Mouse (Mus musculus) kidney, postnatal 10 days (tissue): ENCODE measurements around the gene Morn2.

Experiments
- DNase-seq: peaks from one replicate; pipeline ENCODE4 v3.0.0; 2021; ENCODE audit warnings: mixed read lengths

The Morn2 gene

DNA sequence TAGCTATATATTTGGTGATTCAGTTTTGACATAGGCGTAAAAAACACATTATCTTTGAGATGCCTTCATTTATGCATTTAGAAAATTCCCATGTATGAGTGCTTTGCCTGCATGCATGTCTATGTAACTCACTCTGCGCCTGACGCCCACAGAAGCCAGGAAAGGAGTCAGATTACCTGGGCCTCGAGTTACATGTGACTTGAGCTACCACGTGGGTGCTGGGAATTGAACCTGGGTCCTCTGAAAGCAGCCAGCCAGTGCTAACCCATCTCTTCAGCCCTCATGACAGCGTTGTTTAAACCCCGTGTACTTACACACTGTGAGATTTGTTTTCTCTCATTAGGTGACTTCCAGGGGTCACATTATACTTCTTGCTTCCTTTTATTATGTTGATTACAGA is 34.5 kb downstream of the Morn2 start:
- no peak for DNase-seq

DNA sequence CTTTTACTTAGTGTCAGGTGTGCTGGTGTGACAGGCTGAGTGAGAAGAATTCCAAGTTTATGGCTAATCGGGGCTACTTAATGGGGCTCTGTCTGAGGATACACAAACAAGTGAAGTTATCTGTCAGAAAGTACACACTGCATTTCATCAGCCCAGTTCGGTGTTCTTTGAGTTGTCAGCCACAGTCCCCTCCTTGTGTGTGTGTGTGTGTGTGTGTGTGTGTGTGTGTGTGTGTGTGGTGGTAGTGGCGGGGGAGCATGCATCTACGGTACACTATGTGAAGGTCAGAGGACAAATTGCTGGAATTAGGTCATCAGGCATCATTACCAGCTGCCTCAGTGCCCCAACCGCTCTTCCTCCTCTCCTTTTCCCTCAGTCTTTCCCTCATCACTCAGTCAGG is 35.5 kb downstream of the Morn2 start:
- DNase-seq: no peak

DNA sequence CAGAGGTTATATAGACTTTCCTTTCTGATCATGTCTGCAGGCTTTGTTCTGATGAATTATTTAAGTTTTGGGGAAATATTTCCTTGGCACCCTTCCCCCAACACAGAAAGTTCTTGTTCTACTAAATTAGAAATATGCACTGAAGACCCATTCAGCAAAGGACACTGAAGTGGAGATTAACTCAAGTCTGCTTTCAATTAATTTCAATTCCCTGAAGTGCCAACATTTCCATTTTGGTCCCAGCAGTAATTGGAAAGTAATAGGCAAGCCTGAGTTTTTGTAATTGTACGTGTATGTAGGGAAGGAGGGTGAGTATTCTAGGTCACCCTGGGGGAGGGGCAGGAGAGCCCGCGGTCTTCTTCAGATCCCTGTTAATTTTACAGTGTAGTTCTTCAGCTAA is 36.4 kb downstream of the Morn2 start:
- DNase-seq: no peak

DNA sequence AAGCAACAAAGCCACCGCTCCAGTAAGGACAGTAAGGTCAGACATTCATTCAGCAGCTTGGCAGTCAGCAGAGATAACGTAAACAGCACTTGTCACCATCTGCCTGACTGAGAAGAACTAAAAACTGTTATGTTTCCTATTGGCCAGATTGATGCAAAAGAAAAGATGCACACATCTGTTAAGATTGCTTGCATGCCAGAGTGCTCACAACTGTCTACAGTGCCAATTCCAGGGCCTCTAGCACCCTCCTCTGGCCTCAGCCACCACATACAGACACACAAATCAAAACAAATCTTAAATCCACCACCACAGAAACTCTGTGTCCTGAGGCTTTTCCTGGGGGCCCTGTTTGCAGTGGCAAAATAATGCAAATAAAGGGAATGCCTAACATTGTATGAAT is 42.4 kb downstream of the Morn2 start:
- DNase-seq: peak; percentile 18

DNA sequence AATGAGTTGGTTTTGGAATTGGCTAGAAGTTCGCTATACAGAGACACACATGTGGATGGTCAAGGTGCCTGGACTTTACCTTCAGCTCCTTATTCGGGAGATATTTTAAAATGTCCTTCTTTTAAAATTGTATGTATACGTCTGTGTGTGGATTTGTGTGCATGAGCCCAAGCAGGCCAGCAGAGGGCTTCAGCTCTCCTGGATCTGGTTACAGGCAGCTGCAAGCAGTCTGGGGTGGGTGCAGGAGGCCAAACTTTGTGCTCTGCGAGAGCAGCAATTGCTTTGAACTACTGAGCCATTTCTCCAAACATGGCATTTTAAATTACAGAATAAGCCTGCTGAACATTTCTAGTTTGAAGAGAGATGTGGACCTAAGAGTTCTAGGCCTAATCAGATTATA is 55.3 kb downstream of the Morn2 start:
- DNase-seq: peak; percentile 47

DNA sequence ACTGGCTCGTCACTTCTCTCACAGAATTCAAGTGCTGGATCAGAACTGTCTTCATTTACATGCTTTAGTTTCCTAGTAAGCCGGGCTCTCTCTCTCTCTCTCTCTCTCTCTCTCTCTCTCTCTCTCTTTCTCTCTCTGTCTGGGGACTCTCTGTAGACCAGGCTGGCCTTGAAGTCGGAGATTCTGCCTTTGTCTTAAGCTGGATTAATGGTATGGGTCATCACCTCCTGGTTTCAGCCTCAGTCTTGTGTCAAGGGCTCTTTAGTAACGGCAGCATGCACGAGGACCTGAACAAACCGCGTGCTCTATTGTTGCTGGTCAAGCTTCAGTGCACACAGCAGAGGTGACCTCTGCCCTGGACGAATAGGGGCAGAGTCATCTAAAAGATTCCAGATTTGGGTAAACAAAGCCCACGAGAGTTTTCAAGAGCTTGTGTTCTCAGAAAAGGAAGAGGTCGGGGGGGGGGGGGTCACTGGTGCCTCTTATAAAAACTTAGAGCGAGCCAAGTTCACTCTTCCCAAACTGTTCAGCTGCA is 56.7 kb downstream of the Morn2 start:
- peak; percentile 14 for DNase-seq
